Mouse (Mus musculus): ENCODE results near the gene Stxbp1. TPM values are rescaled to one million over a fixed set of nuclear protein-coding genes. Genes with fewer than 3 reads are reported as not detected.

Stxbp1 gene
- polyA plus RNA-seq, 1 experiment from 2014 or later = 22.2 TPM

DNA sequence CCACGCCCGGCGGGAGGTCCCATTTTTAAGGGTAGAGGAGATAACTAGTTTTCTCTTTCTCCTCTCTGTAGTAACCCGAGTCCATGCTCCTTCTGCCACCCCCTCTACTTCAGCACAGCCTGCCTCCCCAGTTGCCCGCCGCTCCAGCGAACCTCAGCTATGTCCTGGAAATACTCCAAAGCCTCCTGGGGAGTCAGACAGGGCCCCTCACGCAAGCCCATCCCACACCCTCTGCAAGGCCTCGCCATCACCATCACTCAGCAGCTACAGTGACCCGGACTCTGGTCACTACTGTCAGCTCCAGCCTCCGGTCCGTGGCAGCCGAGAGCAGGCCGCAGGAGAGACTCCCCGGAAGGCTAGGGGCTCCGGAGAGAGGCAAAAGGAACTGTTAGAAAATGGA, 98.0 kb downstream of the Stxbp1 start:
- TF ChIP-seq CTCF (IDR thresholded peaks at IDR 0.05; ENCODE audit: low read depth) = no peak
- Histone ChIP-seq H3K4me1 (ENCODE audit: insufficient read depth) (no peaks in the 10 kb centered on the region), H3K27me3 (ENCODE audit: insufficient read depth, low read length) (no peaks in the 10 kb centered on the region), H3K4me2 (no peak overlapping the region), H3K36me3 (ENCODE audit: insufficient read depth) (peaks cover 75% of the 10 kb centered on the region), H3K9me3 (ENCODE audit: low read depth, low read length) (no peaks in the 10 kb centered on the region), H3K4me3 (ENCODE audit: low read depth, low read length) (no peak overlapping the region), H3K27ac (ENCODE audit: low read depth) (no peak overlapping the region), H3K9ac (no peak overlapping the region)
- no peak for ATAC-seq (ENCODE audit: insufficient read depth)
- DNase-seq = no peak
- WGBS = 74% methylated on average over 16 of the region's 16 CpGs

- Histone ChIP-seq H3K9me3 (ENCODE audit: low read depth, low read length) (no peaks in the 10 kb centered on the region), H3K27ac (ENCODE audit: low read depth) (no peak overlapping the region), H3K36me3 (ENCODE audit: insufficient read depth) (peaks cover 50% of the 10 kb centered on the region), H3K4me3 (ENCODE audit: low read depth, low read length) (no peak overlapping the region), H3K9ac (no peak overlapping the region), H3K4me1 (ENCODE audit: insufficient read depth) (no peaks in the 10 kb centered on the region), H3K27me3 (ENCODE audit: insufficient read depth, low read length) (peaks cover 21% of the 10 kb centered on the region), H3K4me2 (no peak overlapping the region)
- 66% methylated on average over 15 of the region's 15 CpGs for WGBS
- DNase-seq (peak; percentile 44), ATAC-seq (ENCODE audit: insufficient read depth) (no peak)
- no peak for TF ChIP-seq CTCF (IDR thresholded peaks at IDR 0.05; ENCODE audit: low read depth)
Observed at GRCm38 (mm10) chr2:32744272-32744982, 102.6 kb downstream of the Stxbp1 start.

DNA sequence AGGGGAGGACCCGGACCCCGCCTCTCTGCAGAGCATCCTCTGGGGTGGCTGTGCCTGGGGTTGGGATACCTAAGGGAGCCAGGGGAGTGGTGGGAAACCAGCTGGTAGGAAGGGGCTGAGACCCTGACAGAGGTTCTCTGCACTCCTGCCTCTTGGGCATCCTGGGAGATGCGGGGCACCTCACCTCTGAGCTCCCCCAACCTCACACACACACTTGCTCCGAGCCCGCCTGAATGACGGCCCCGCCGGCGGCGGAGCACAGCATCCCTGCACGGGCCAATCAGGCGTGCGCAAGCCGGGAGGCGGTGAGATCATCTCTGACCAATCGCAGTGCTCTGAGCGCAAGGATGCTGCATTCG, 104.9 kb downstream of the Stxbp1 start:
- Histone ChIP-seq H3K4me3 (ENCODE audit: low read depth, low read length) (peak overlapping the region; percentile 42; the same call in 1 of the 2 replicates), H3K4me2 (peak overlapping the region; percentile 76), H3K4me1 (ENCODE audit: insufficient read depth) (no peaks in the 10 kb centered on the region), H3K9me3 (ENCODE audit: low read depth, low read length) (no peaks in the 10 kb centered on the region), H3K36me3 (ENCODE audit: insufficient read depth) (peaks cover 40% of the 10 kb centered on the region), H3K27me3 (ENCODE audit: insufficient read depth, low read length) (peaks cover 21% of the 10 kb centered on the region), H3K9ac (no peak overlapping the region), H3K27ac (ENCODE audit: low read depth) (no peak overlapping the region)
- TF ChIP-seq CTCF (IDR thresholded peaks at IDR 0.05; ENCODE audit: low read depth) = no peak
- 13% methylated on average over 18 of the region's 18 CpGs for WGBS
- no peak; the same call in 1 of the 2 replicates for ATAC-seq (ENCODE audit: insufficient read depth)
- DNase-seq = peak; percentile 31

- 6% methylated on average over 55 of the region's 58 CpGs for WGBS
- Histone ChIP-seq H3K4me3 (ENCODE audit: low read depth, low read length) (peak overlapping the region; percentile 42), H3K27ac (ENCODE audit: low read depth) (no peak overlapping the region), H3K4me2 (peak overlapping the region; percentile 76), H3K9ac (peak overlapping the region; percentile 48), H3K4me1 (ENCODE audit: insufficient read depth) (no peaks in the 10 kb centered on the region), H3K27me3 (ENCODE audit: insufficient read depth, low read length) (peaks cover 21% of the 10 kb centered on the region), H3K36me3 (ENCODE audit: insufficient read depth) (peaks cover 33% of the 10 kb centered on the region), H3K9me3 (ENCODE audit: low read depth, low read length) (no peaks in the 10 kb centered on the region)
- DNase-seq (peak; percentile 53), ATAC-seq (ENCODE audit: insufficient read depth) (peak; percentile 55)
- no peak for TF ChIP-seq CTCF (IDR thresholded peaks at IDR 0.05; ENCODE audit: low read depth)
Observed at GRCm38 (mm10) chr2:32741273-32742172, 105.5 kb downstream of the Stxbp1 start.

DNA sequence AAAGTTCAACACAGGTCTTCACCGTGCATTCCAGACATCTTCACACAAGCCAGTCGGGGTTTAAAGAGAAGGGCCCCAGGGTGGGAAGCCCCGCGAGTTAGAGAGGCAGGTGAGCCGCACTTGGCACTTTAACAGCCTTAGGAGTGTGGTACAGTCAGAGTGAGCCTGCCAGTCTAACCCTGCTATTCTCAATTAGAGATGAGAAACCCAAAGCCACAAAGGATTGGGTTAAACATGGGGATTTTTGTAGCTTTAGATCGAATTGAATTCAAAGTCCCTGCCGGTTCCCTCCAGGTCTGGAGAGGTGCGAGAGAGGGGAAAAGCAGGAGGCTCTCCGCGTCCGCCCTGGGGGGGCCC, 106.2 kb downstream of the Stxbp1 start, which contains the start of gene 6330409D20Rik:
Gene 6330409D20Rik (minus strand): TSS at position 101 of the 357 bp plus-strand sequence.
- H3K27ac ChIP-seq (ENCODE audit: low read depth) = no peak within 1 kb of the TSS
- no peaks in the 10 kb centered on the region for H3K4me1 ChIP-seq (ENCODE audit: insufficient read depth)
- WGBS = 10% methylated on average over 11 of the region's 11 CpGs
- ATAC-seq (ENCODE audit: insufficient read depth) = no peak; the same call in 1 of the 2 replicates
- peak within 1 kb of the TSS; percentile 48 for H3K9ac ChIP-seq
- peaks cover 28% of the 10 kb centered on the region for H3K36me3 ChIP-seq (ENCODE audit: insufficient read depth)
- H3K4me2 ChIP-seq = peak within 1 kb of the TSS; percentile 76
- no peaks in the 10 kb centered on the region for H3K9me3 ChIP-seq (ENCODE audit: low read depth, low read length)
- peaks cover 21% of the 10 kb centered on the region for H3K27me3 ChIP-seq (ENCODE audit: insufficient read depth, low read length)
- peak within 1 kb of the TSS; percentile 42 for H3K4me3 ChIP-seq (ENCODE audit: low read depth, low read length)
- no peak for TF ChIP-seq CTCF (IDR thresholded peaks at IDR 0.05; ENCODE audit: low read depth)
- DNase-seq = no peak

- peaks cover 21% of the 10 kb centered on the region for H3K27me3 ChIP-seq (ENCODE audit: insufficient read depth, low read length)
- ATAC-seq (ENCODE audit: insufficient read depth) = no peak
Observed at GRCm38 (mm10) chr2:32739311-32739710, 107.7 kb downstream of the Stxbp1 start.

More at GRCm38 (mm10) chr2:32739311-32739710, 107.7 kb downstream of the Stxbp1 start:
- Histone ChIP-seq H3K36me3 (ENCODE audit: insufficient read depth) (peaks cover 12% of the 10 kb centered on the region), H3K4me1 (ENCODE audit: insufficient read depth) (no peaks in the 10 kb centered on the region), H3K4me2 (no peak overlapping the region), H3K27ac (ENCODE audit: low read depth) (no peak overlapping the region), H3K9ac (no peak overlapping the region), H3K4me3 (ENCODE audit: low read depth, low read length) (no peak overlapping the region), H3K9me3 (ENCODE audit: low read depth, low read length) (no peaks in the 10 kb centered on the region)
- no peak for TF ChIP-seq CTCF (IDR thresholded peaks at IDR 0.05; ENCODE audit: low read depth)
- WGBS = 62% methylated on average over 4 of the region's 4 CpGs
- DNase-seq = no peak

Other genes with a start within 250 kb of the Stxbp1 start
- gene St6galnac6, start 247.5 kb downstream of the Stxbp1 start, polyA plus RNA-seq (2014; fragmentation: Nextera tagmentation; extraction: Ambion mirVana) = 8.3 and 11.1 TPM in 2 replicates
- 34.3 and 35.8 TPM in 2 replicates for gene Ak1, start 225.5 kb downstream of the Stxbp1 start, polyA plus RNA-seq (2014; fragmentation: Nextera tagmentation; extraction: Ambion mirVana)
- 91.1 and 98.5 TPM in 2 replicates for gene Eng, start 200.7 kb downstream of the Stxbp1 start, polyA plus RNA-seq (2014; fragmentation: Nextera tagmentation; extraction: Ambion mirVana)
- 28.4 and 32.7 TPM in 2 replicates for gene Fpgs, start 143.1 kb downstream of the Stxbp1 start, polyA plus RNA-seq (2014; fragmentation: Nextera tagmentation; extraction: Ambion mirVana)
- 81.7 and 84.3 TPM in 2 replicates for gene Cdk9, start 134.2 kb downstream of the Stxbp1 start, polyA plus RNA-seq (2014; fragmentation: Nextera tagmentation; extraction: Ambion mirVana)
- gene Sh2d3c, start 126.2 kb downstream of the Stxbp1 start, polyA plus RNA-seq (2014; fragmentation: Nextera tagmentation; extraction: Ambion mirVana) = 37.6 and 38.8 TPM in 2 replicates
- gene 6330409D20Rik, start 106.2 kb downstream of the Stxbp1 start, polyA plus RNA-seq (2014; fragmentation: Nextera tagmentation; extraction: Ambion mirVana) = 0.20 TPM in 1 of 2 replicates, not detected in the other
- 66.2 and 71.0 TPM in 2 replicates for gene Tor2a, start 90.0 kb downstream of the Stxbp1 start, polyA plus RNA-seq (2014; fragmentation: Nextera tagmentation; extraction: Ambion mirVana)
- 0.15 and 0.33 TPM in 2 replicates for gene Ttc16, start 71.6 kb downstream of the Stxbp1 start, polyA plus RNA-seq (2014; fragmentation: Nextera tagmentation; extraction: Ambion mirVana)
- 2.7 and 4.4 TPM in 2 replicates for gene Ptrh1, start 71.5 kb downstream of the Stxbp1 start, polyA plus RNA-seq (2014; fragmentation: Nextera tagmentation; extraction: Ambion mirVana)
- 0.11 and 0.33 TPM in 2 replicates for gene Cfap157, start 62.8 kb downstream of the Stxbp1 start, polyA plus RNA-seq (2014; fragmentation: Nextera tagmentation; extraction: Ambion mirVana)
- gene Fam129b, start 28.9 kb upstream of the Stxbp1 start, polyA plus RNA-seq (2014; fragmentation: Nextera tagmentation; extraction: Ambion mirVana) = 41.2 and 46.5 TPM in 2 replicates
- gene Rpl12, start 114.3 kb upstream of the Stxbp1 start, polyA plus RNA-seq (2014; fragmentation: Nextera tagmentation; extraction: Ambion mirVana) = 235 and 256 TPM in 2 replicates
- 6.4 and 6.6 TPM in 2 replicates for gene Lrsam1, start 114.4 kb upstream of the Stxbp1 start, polyA plus RNA-seq (2014; fragmentation: Nextera tagmentation; extraction: Ambion mirVana)
- gene Slc2a8, start 134.8 kb upstream of the Stxbp1 start, polyA plus RNA-seq (2014; fragmentation: Nextera tagmentation; extraction: Ambion mirVana) = 12.4 and 14.4 TPM in 2 replicates

Measured in lung, embryonic 14.5 days (tissue).